Mouse (Mus musculus): ENCODE results near the gene Mpp3. TPM values are rescaled to one million over a fixed set of nuclear protein-coding genes. Genes with fewer than 3 reads are reported as not detected.
"Not testable (repeated sequence)": the region's sequence is repeated elsewhere in the genome, so short reads cannot be mapped to it uniquely, and the experiment has no call there.

Gene Mpp3
- total RNA-seq, 2 experiments from 2014 or later: 94.6 to 98.8 TPM

DNA sequence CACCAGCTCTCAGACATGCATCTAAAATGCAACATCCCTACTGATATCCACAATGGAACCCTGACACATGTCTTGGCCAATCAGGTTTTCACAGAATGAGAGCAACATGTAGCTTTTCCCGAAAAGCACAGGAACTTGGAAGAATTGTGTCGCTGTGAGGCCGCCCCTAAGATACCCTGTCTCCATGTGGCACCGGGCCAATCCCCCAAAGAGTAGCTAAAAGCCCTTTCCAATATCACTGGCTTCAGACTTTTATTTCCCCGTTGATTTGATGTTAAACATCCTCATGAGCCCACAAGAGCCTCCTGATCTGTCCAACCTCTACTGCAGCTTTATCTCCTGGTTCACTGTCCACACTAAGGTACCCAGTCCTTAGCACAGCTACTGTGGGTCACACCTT lies 21.6 kb downstream of the Mpp3 start:
- no peak for TF ChIP-seq CTCF (IDR thresholded peaks at IDR 0.05)
- no peak overlapping the region for H3K27ac ChIP-seq
- DNase-seq (ENCODE audit: extremely low spot score in 1 of 2, low spot score in 2 of 2): no peak
- intact Hi-C loops (cut with DNase I): no loop called here
- no peak overlapping the region for H3K4me3 ChIP-seq

DNA sequence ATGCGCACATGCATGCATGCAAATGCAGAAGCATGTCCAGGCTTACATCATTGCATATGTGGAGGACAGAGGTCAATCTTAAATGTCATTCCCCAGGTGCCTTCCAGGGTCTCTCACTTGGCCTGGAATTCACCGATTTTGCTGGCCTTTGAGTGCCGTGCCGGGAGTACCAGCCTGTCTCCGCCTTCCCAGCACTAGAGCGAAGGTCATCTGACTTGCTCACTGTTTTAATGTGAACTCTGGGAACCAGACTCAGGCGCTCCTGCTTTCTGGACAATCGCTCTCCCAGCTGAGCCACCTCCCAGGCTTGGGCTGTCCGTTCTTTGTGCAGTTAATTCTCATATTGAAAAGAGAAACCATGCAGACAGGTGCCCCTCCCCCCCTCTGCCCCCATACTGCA lies 22.0 kb downstream of the Mpp3 start:
- no peak overlapping the region for H3K4me3 ChIP-seq
- no peak for DNase-seq (ENCODE audit: extremely low spot score in 1 of 2, low spot score in 2 of 2)
- no peak for TF ChIP-seq CTCF (IDR thresholded peaks at IDR 0.05)
- H3K27ac ChIP-seq: no peak overlapping the region
- intact Hi-C loops (cut with DNase I): no loop called here

DNA sequence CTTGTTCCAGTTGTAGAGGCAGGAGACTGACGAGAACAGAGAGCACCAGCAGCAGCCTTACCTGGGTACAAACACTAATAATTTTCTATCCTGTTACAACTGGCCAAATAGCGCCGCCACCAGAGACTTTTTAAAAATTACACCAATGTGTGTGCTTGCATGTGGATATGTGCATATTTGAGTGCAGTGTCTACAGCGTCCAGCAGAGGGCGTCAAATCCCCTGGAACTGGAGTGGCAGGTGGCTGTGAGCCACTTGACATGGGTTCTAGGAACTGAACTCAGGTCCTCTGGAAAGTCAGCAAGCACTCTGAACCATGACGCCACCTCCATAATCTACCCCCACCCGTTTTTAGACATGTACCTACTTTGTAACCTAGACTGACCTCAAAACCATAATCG lies 24.0 kb downstream of the Mpp3 start:
- H3K4me3 ChIP-seq: no peak overlapping the region
- no peak for DNase-seq (ENCODE audit: extremely low spot score in 1 of 2, low spot score in 2 of 2)
- intact Hi-C loops (cut with DNase I): no loop called here
- no peak overlapping the region for H3K27ac ChIP-seq
- peak; percentile 38 for TF ChIP-seq CTCF (IDR thresholded peaks at IDR 0.05)

DNA sequence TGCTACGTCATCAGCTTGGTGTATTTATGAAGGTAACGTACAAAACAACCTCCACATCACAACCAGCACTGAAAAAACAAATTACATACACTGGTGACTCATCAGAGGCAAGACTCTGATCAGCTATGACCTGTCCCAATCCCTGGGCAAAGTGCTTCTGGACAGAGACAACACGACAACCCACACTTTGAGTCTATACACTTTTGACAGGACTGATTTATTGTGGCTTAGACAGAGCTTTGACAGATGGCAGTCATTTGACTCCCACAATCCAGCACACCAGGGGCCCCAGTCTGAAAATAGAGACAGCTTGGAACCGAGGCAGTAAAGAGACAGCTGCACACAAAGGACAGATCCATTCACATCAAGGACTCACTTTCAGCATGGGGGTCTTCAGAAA lies 28.8 kb downstream of the Mpp3 start:
- no peak overlapping the region for H3K27ac ChIP-seq
- H3K4me3 ChIP-seq: no peak overlapping the region
- intact Hi-C loops (cut with DNase I): no loop called here
- no peak for DNase-seq (ENCODE audit: extremely low spot score in 1 of 2, low spot score in 2 of 2)
- TF ChIP-seq CTCF (IDR thresholded peaks at IDR 0.05): no peak

DNA sequence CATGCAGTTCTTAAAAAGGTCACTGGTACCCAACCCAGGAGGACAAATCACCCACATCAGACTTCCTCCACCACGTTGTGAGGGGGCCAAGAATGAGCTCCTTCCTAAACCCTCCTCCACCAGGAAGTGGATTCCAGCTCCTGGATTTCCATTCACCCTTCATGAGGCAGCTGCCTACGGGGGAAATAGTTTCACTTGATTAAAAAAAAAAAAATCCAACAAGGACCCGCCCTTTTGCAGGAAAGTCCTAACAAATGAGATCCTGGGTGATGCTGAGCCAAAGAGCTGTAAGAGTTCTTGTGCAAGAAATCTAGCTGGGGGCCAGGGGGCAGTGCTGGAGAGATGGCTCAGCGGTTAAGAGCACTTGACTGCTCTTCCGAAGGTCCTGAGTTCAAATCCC lies 30.0 kb downstream of the Mpp3 start:
- intact Hi-C loops (cut with DNase I): no loop called here
- TF ChIP-seq CTCF (IDR thresholded peaks at IDR 0.05): no peak
- H3K27ac ChIP-seq: no peak overlapping the region
- no peak overlapping the region for H3K4me3 ChIP-seq
- no peak for DNase-seq (ENCODE audit: extremely low spot score in 1 of 2, low spot score in 2 of 2)

DNA sequence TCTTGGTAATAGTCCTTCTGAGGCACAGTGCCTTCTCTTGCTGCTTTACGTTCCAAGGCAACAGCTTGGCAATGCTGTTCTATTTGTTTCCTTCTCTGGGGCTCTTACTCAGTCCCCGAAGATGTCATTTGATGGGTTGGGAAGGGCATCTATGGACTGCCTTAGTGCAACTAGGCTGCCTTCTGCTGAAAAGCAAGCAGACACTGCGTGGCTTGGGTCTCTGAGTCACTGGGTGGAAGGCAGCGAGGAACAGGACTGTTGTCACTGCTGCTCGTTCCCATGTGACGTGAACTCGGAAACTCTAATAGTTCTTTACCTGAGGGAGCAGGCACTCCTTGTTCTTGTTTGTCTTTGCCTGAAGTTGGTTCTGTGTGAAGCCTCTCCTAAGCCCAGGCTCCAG lies 32.3 kb downstream of the Mpp3 start:
- DNase-seq (ENCODE audit: extremely low spot score in 1 of 2, low spot score in 2 of 2): no peak
- Histone ChIP-seq H3K27ac (no peak overlapping the region), H3K4me3 (no peak overlapping the region)
- TF ChIP-seq CTCF (IDR thresholded peaks at IDR 0.05): no peak
- intact Hi-C loops (cut with DNase I): no loop called here

DNA sequence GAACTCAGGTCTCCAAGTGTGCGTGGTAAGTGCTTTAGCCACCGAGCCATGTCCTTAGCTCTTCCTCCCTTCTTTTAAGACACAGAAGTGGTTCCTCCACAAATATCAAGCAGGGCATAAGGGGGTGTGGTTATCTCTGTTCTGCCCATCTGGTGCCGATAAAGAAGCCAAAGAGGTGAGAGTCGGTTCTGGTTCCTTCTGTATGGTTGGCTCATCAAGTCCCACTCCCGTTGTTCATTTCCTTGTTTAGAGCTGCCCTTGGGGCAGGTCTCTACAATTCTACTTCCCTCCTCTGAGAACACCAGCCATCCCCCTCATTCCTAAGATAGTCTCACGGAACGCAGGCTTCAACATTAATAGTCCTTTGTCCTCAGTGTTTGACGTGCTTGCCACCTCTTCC lies 34.2 kb downstream of the Mpp3 start:
- TF ChIP-seq CTCF (IDR thresholded peaks at IDR 0.05): no peak
- no peak for DNase-seq (ENCODE audit: extremely low spot score in 1 of 2, low spot score in 2 of 2)
- no peak overlapping the region for H3K4me3 ChIP-seq
- intact Hi-C loops (cut with DNase I): no loop called here
- peak overlapping the region; percentile 29; the same call in 1 of the 2 replicates for H3K27ac ChIP-seq

DNA sequence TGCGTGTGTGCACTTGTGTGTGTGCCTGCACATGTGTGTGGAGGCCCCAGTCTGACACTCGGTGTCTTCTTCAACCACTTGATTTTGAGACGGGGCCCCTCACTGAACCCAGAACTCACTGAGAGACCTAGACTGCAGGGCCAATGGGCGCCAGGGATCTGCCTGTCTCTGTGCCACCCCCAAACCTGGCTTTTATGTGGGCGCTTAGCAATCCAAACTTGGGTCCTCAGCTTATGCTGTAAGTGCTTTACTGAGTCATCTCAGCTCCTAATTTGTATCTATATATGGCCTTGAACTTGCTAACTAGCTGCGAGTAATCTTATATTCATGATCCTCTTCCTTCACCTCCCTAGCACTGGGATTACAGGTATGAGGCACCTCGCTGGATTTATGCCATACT lies 35.9 kb downstream of the Mpp3 start:
- intact Hi-C loops (cut with DNase I): no loop called here
- no peak overlapping the region for H3K4me3 ChIP-seq
- DNase-seq (ENCODE audit: extremely low spot score in 1 of 2, low spot score in 2 of 2): peak; percentile 51 to 63

DNA sequence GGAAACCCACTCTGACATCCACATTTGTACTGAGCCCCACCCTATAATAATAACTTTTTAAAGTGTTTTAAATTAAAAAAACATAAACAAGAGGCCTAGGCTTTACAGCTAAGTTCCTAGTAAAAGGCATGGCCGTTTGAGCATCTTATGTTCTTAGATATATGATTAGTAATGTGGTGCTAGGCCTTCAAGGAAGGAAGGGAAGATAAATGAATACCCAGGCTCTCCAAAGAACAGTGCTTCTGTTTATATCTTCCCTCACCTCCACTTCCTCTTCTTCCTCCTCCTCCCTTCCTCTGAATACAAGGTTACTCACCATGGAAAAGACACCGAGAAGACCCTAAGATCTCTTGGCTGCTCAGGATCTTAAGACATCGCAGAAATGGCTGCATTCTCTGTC lies 36.4 kb downstream of the Mpp3 start:
- Histone ChIP-seq H3K4me3 (no peak overlapping the region), H3K27ac (peak overlapping the region; percentile 70)
- intact Hi-C loops (cut with DNase I): loop anchor here (2.0 kb wide), 1 partner anchor 39 kb away; no protein-coding TSS in a partner anchor
- no peak for TF ChIP-seq CTCF (IDR thresholded peaks at IDR 0.05)
- DNase-seq (ENCODE audit: extremely low spot score in 1 of 2, low spot score in 2 of 2): no peak

More for the DNA sequence above, 35.9 kb downstream of the Mpp3 start:
- TF ChIP-seq CTCF (IDR thresholded peaks at IDR 0.05): no peak
- peak overlapping the region; percentile 70 for H3K27ac ChIP-seq

DNA sequence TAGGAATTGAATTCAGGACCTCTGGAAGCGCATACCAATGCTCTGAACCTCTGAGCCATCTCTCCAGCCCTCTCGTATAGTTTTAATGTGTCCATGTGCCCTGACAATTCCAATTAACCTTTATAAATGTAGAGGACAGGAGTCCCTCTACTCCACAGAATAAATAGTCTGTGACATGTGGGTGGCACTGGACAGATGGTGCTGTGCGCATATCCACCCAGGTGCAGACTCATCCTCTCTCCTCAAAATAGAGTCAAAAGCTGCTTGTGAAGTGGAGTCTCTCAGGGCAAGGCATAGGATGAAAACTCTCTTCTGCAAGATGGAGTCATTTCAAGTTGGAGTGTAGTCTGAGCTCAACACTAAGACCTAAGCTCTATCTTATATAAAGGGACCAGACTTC lies 38.0 kb downstream of the Mpp3 start:
- Histone ChIP-seq H3K27ac (peak overlapping the region; percentile 77), H3K4me3 (no peak overlapping the region)
- intact Hi-C loops (cut with DNase I): loop anchor here (2.0 kb wide), 1 partner anchor 41 kb away; no protein-coding TSS in a partner anchor
- peak in 1 of 2 experiments; percentile 64 for DNase-seq (ENCODE audit: extremely low spot score in 1 of 2, low spot score in 2 of 2)
- no peak for TF ChIP-seq CTCF (IDR thresholded peaks at IDR 0.05)

DNA sequence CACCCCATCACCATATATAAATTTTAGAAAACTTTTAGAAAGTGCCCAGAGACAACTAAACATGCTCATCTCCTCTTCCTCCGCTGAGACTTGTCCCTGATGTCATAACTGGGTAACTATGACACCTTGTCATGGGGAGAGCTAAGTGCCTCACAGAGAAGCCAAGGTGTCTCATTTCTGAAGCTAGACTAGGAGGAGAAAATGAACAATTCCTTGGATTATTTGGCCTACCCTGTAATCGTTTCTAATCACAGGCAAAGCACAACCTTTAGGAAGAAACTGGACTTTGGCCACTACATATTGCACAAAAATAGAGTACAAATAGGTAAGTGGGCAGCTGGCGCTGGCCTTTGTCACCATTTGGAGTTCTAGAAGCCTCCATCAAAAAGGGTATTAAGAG lies 41.3 kb downstream of the Mpp3 start, which contains the start of gene Dusp3:
Gene Dusp3, minus strand, starts transcription at position 101 of the 400 bp plus-strand sequence.
- intact Hi-C loops (cut with DNase I): loop anchor here (1.0 to 5.0 kb wide), 3 partner anchors 53 to 170 kb away; partner anchors contain the start of gene Tmem101
- no peak for TF ChIP-seq CTCF (IDR thresholded peaks at IDR 0.05)
- Histone ChIP-seq H3K4me3 (no peak within 1 kb of the TSS), H3K27ac (no peak within 1 kb of the TSS)
- DNase-seq (ENCODE audit: extremely low spot score in 1 of 2, low spot score in 2 of 2): no peak

DNA sequence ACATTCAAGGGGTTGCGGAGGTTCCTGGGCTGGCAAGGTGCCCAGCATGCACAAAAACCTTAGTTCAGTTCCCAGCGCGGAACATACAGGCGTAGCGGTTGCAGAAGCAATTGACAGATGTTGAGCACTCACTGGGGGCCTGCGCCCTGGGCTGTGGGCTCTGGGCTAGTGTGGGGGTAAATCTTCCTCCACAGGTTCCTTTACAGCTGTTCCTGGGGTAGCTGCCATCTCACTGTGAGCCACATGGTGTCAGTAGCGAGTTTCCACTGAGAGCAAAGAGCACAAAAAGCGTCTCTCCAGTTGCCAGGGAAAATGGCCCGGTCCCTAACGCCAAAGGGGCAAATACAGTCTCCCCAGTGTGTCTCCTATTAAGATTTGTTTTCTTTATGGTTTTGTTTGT lies 42.3 kb downstream of the Mpp3 start:
- Histone ChIP-seq H3K27ac (no peak overlapping the region), H3K4me3 (no peak overlapping the region)
- intact Hi-C loops (cut with DNase I): loop anchor here (1.0 to 5.0 kb wide), 4 partner anchors 54 to 171 kb away; partner anchors contain the start of genes Mpp2 and Tmem101
- peak; percentile 83 to 87 for DNase-seq (ENCODE audit: extremely low spot score in 1 of 2, low spot score in 2 of 2)
- peak; percentile 88 for TF ChIP-seq CTCF (IDR thresholded peaks at IDR 0.05)

DNA sequence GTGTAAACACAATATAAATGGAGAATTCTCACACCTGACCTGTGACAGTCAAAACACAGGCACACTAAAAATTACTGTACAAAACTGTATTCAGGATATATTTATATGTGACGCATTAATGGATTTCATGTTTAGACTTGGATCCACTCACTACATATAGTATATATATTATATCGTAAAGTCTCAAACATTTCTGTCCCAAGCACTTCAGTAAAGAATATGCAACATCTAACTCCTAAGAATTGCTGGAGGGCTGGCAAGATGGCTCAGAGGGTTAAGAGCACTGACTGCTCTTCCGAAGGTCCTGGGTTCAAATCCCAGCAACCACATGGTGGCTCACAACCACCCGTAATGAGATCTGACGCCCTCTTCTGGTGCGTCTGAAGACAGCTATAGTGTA lies 42.8 kb downstream of the Mpp3 start:
- H3K27ac ChIP-seq: peak overlapping the region; percentile 96
- intact Hi-C loops (cut with DNase I): loop anchor here (2.0 to 5.0 kb wide), 2 partner anchors 103 to 172 kb away; partner anchors contain the start of genes Mpp2 and Tmem101
- DNase-seq (ENCODE audit: extremely low spot score in 1 of 2, low spot score in 2 of 2); H3K4me3 ChIP-seq: not testable (repeated sequence)
